ENCODE assay signal across 11 mouse cellular contexts in genomic region chr5:113942580-113942979, GRCm38 (mm10). TPM values are rescaled to one million over a fixed set of nuclear protein-coding genes. Genes with fewer than 3 reads are reported as not detected.
DNase-seq lines count a peak whose midpoint lies in the region; ATAC-seq and TF ChIP-seq lines count a peak whose summit lies in the region.
"Had no signal": no experiment of that assay in that cellular context is flagged by ENCODE, and none has a peak within 500 bp of the region (broad histone marks: within the 10 kb centered on the region; RNA-seq: fewer than 3 reads in every experiment).

No protein-coding gene starts in this region.

- no peak overlapping the region for H3K27ac ChIP-seq in layer of hippocampus, adult 2 months
- H3K27ac ChIP-seq in bone marrow macrophage, adult 2 months (ENCODE audit: insufficient read depth, low read depth, low read length) = no peak overlapping the region
- H3K27ac ChIP-seq: heart, embryonic 13.5 days; liver, embryonic 15.5 days had no signal

- peak; percentile 68 for TF ChIP-seq CTCF in layer of hippocampus, adult 2 months (conservative IDR thresholded peaks at IDR 0.05)
- TF ChIP-seq CTCF in bone marrow macrophage, adult 2 months (IDR thresholded peaks at IDR 0.05; ENCODE audit: low read depth, low read length) = peak; percentile 15; the same call in 1 of the 2 replicates

- no peak for TF ChIP-seq POLR2A in bone marrow macrophage, adult 2 months (IDR thresholded peaks at IDR 0.05; ENCODE audit: borderline replicate concordance, low read depth, low read length)

- peaks cover 21% of the 10 kb centered on the region for H3K4me1 ChIP-seq in bone marrow macrophage, adult 2 months (ENCODE audit: control insufficient read depth, insufficient read depth, low read length)

- peak; percentile 63 for DNase-seq in CD4-positive, CD25-positive, alpha-beta regulatory T cell, adult 2 months (ENCODE audit: low read depth, low spot score)
- no peak for DNase-seq in layer of hippocampus, adult 2 months (ENCODE audit: low spot score in 2 of 2)
- no peak for DNase-seq in layer of hippocampus, postnatal 14 days (ENCODE audit: low spot score in 2 of 2)
- peak; percentile 40 for DNase-seq in naive thymus-derived CD4-positive, alpha-beta T cell, adult 2 months (ENCODE audit: low read depth)
- no peak for DNase-seq in urinary bladder, postnatal 10 days (ENCODE audit: low spot score)
- DNase-seq in frontal cortex, postnatal 14 days (ENCODE audit: low spot score in 2 of 2) = no peak
- DNase-seq: cerebellum, postnatal 36 days had no signal

- ATAC-seq in CD4-positive, CD25-positive, alpha-beta regulatory T cell, adult 4 months = no peak

- H3K4me3 ChIP-seq in layer of hippocampus, adult 2 months = no peak overlapping the region
- H3K4me3 ChIP-seq in bone marrow macrophage, adult 2 months (ENCODE audit: insufficient read depth, low read length) = no peak overlapping the region
- H3K4me3 ChIP-seq: heart, embryonic 13.5 days; liver, embryonic 15.5 days had no signal

RNA-seq across cellular contexts. Expression of gene Coro1c, which starts 34.0 kb away (rescaled TPM):
- 10 to 100 TPM; 43.2 to 59.6 TPM for polyA plus RNA-seq in CD4-positive, CD25-positive, alpha-beta regulatory T cell, adult 4 months (2017; shearing (Covaris generic))
- 100 to 1,000 TPM in 1 of 2 experiments, 10 to 100 TPM in 1; 95.2 to 101 TPM for total RNA-seq in layer of hippocampus, adult 2 months (2021)
- 10 to 100 TPM; 87.9 to 94.2 TPM for total RNA-seq in layer of hippocampus, postnatal 14 days (2021)
- polyA plus RNA-seq in bone marrow macrophage, adult 2 months (2012; ENCODE audit: insufficient read depth, insufficient read length, missing spikeins) = 156 and 194 TPM in 2 replicates

RNA-seq across cellular contexts. Expression of gene Ssh1, which starts 51.1 kb away (rescaled TPM):
- polyA plus RNA-seq in CD4-positive, CD25-positive, alpha-beta regulatory T cell, adult 4 months (2017; shearing (Covaris generic)) = 10 to 100 TPM; 13.0 to 14.6 TPM
- total RNA-seq in layer of hippocampus, adult 2 months (2021) = 10 to 100 TPM; 25.8 to 28.1 TPM
- 10 to 100 TPM; 23.8 to 25.2 TPM for total RNA-seq in layer of hippocampus, postnatal 14 days (2021)
- 15.3 and 18.5 TPM in 2 replicates for polyA plus RNA-seq in bone marrow macrophage, adult 2 months (2012; ENCODE audit: insufficient read depth, insufficient read length, missing spikeins)

Comparison
In these comparisons a context has a peak if more than half of its experiments do, and no peak if none do; other contexts are left out.
1. DNase-seq: peak in CD4-positive, CD25-positive, alpha-beta regulatory T cell, adult 2 months (single experiment) and naive thymus-derived CD4-positive, alpha-beta T cell, adult 2 months (single experiment); none in layer of hippocampus, adult 2 months (0 of 2), layer of hippocampus, postnatal 14 days (0 of 2), urinary bladder, postnatal 10 days (single experiment) and frontal cortex, postnatal 14 days (0 of 2).